Mouse (Mus musculus) spleen, postnatal 36 days (tissue): Measurements from ENCODE around the gene Naip2.
"Not testable (repeated sequence)": the region's sequence is repeated elsewhere in the genome, so short reads cannot be mapped to it uniquely, and the experiment has no call there.

Experiments used
- DNase-seq, 2 experiments: peaks; one replicate each; pipeline ENCODE4 v3.0.0; 2022; ENCODE audit warnings: low spot score in 2 of 2, mixed read lengths in 1 of 2

The Naip2 gene

DNA sequence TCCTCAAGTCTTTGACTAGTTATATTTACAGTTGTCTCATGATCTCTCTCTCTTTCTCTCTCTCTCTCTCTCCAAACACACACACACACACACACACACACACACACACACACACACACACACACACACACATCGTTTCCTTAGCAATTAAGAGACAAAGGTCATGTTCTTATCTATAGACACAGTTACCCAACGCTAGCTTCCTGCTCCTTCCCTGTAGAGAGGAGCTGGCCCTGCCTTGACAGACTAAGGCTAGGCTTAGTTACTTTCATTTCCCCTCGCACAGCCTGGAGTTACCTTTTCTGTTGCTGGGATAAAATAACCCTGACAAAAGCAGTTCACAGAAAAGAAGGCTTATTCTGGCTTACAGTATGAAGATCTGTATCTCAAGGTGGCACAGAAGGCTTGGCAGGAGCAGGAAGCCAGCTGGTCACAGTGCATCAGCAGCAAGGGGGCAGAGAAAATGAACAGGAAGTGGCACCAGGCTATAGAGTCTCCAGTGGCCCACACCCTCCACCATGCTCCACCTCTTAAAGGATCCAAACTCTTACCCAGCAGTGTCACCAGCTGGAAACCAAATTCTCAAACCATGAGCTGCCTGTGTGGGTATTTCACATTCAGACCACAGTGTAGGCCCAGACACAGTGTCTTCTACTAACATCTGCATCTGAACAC is at the start of gene Naip2:
Gene Naip2, minus strand, starts transcription at position 434 of the 675 bp plus-strand sequence.
- DNase-seq: peak; percentile 10 to 18

DNA sequence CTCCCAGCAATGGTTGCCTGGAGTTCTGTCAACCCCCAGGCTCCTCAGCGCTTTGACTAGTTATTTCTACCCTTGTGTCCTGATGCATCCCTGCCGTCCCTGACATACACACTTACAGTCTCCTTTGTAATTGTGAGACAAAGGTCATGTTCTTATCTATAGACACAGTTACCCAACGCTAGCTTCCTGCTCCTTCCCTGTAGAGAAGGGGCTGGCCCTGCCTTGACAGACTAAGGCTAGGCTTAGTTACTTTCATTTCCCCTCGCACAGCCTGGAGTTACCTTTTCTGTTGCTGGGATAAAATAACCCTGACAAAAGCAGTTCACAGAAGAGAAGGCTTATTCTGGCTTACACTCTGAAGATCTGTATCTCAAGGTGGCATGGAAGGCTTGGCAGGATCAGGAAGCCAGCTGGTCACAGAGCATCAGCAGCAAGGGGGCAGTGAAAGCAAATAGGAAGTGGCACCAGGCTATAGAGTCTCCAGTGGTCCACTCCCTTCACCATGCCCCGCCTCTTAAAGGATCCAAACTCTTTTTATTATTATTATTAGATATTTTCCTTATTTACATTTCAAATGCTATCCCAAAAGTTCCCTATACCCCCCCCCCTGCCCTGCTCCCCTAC is 45.1 kb upstream of the Naip2 start:
- DNase-seq: peak in 1 of 2 experiments; percentile 2

DNA sequence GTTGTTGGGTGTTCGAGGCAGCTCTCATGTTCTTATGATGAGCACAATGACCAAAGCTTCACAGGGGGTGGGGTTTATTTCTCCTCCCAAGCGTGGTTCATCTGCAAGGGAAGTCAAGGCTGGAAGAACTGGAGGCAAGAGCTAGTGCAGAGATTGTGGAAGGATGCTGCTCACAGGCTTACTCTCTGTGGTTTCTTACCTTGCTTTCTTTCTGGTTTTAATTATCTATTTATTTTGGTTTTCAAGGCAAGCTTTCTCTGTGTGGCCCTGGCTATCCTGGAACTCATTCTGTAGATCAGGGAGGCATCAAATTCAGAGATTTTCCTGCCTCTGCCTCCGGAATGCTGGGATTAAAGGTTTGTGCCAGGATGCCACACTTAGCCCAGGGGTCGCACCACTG is 44.3 kb upstream of the Naip2 start, which contains the start of gene Naip5:
Gene Naip5, minus strand, starts transcription at position 101 of the 400 bp plus-strand sequence.
- not testable (repeated sequence) for DNase-seq

DNA sequence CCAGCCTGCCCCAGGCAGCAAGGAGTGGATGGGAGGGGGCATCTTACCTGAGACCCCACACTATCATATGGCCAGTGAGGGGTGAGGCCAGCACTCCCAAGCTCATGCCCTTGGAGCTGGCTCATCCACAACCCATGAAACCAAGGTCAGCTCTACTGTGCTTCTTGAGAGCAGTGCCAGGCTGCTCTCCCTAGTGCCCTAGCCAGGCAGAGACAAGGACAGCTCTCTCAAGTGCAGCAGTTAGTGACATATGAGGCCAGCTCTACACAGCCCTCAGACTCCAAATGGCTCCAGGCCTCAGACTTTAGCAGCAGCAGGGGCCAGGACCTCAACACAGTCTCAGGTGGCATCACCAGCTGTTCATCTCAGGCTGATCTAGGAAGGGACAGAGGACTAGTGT is 41.8 kb upstream of the Naip2 start:
- no peak for DNase-seq

DNA sequence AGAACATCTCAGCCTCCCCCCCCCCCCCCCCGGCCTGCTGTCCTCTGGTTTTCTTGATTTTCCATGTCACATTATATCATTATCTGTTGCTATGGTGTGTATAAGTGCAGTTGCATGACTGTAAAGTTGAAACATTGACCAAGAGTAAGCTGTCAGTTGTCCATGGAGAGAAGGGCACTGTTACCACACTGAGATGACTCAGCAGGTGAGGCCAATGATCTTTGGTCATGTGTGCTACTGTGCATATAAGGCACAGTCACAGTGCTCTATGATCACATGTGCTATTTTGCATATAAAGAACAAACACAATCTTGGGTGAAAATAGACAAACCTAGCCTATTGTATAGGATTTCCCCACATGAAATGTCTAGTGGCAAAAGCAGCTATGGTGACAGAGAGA is 11.8 kb upstream of the Naip2 start:
- not testable (repeated sequence) for DNase-seq

DNA sequence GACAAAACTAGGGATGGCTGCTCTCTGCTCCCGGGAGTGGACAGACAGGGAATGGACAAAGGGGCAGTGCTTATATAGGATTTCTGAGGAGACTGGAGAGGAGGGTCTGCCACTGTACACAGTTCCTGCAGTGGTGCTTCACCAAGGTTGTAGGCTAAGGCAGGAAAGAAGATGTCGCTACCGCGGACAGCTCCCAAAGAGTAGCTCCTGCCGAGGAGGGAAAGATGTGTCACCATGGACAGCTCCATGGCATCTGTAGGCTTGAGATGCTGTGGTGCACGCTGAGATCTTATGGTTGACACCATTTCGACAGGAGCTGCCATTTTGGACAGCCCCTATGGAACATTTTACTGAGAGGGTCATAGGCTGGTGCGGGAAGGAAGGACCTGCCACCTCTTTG is 8.6 kb upstream of the Naip2 start:
- DNase-seq: no peak

DNA sequence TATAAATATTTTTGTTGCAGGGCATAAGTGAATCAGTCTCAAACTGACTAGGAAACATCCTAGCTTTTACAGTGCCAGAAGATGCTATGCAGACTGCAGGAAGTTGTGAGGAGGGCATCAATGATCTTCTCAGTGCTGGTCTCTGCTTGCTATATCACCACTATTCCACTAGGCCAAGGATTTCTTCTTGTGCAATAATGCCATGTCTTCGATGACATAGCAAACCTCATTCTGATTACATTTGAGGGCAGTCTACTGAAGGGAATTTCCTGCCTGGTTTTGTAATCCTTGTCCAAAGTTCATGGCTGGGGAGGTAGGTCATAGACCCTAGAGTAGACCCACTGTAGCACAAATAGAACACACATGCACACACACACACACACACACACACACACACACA is 1.4 kb upstream of the Naip2 start:
- DNase-seq: no peak

DNA sequence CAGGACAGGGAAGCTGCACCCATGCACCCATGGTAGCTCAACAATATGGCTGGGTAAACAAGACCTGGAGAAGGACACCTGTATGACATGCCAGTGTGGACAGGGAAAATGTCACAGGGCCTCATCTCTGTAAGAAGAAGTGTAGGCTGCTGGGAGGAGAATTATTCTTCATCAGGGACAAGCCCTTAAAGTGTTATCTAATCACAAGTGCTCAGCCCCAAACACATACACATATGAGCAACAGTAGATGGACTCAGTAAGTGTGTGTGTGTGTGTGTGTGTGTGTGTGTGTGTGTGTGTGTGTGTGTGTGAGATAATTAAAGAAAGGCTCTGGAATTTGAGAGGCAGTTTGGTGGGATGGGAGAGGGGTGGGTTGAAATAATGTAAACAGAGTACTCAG is 1.1 kb downstream of the Naip2 start:
- no peak for DNase-seq

DNA sequence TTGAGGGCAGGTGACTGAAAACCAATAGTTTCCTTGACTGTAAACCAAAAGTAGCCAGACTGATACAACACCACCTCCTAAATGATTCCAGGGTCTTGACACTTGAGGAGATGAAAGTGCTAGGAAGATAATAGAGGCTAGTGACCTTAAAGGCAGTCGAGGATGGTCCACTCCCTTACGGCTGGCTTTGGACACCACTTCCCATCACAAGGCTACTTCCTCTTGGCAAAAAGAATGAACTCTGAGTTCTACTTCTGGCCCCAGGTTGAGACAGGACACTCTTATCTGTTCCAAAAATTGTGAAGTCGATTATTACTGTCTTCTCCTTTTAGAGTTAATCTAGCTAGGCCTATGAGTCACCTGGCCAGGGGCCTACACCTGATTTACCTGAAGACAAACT is 6.5 kb downstream of the Naip2 start:
- DNase-seq: no peak

DNA sequence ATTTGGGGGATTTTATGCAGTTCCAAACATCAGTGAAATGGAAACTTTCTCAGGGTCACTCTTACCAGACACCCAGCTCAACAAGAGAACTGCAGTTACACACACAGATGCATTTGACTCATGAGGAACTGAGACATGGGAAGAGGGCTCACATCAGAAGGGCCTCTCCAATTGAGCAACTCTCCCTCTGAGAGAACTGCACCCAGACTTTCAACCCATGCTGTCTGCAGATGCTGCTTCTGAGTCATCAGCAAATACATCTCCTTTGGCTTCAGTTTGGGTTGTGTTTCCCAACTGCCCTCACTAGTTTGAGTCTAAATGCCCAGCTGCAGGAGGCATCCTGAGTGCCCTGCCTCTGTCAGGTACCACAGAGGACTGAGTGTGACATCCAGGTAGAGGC is 18.8 kb downstream of the Naip2 start:
- peak in 1 of 2 experiments; percentile 12 for DNase-seq

DNA sequence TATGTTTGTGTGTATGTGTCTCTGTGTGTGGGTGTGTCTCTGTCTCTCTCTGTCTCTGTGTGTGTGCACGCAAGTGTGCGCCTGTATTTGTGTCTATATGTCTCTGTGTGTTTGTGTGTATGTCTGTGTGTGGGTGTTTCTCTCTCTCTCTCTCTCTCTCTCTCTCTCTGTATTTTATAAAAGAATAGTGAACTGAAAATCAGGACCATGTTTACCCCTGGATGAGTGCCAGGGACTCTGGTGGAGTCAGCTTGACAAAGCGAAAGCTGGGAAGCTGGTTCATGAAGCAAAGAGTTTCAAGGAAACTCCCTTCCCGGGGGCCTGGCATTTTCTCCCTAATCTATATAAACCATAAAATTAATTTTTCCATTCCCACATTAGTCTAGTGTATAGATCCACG is 27.5 kb downstream of the Naip2 start:
- not testable (repeated sequence) for DNase-seq

DNA sequence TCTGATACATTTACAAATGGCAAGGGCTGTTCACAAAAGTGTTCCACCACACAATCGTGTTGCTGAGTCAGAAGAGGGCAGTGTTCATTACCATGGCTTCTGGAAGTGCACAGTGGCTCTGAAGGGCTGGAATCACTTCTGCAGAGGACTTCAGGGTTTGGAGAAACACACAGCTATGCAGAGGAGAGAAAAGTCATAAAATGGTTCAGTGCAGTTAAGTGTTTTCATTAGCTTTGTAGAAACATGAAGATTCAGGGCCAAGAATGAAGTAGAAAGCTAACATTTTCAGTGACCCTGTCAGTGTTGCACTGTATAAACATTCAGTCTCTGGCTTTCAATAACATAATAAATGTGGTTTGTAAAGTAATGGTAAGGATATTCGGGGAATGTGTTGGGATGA is 35.5 kb downstream of the Naip2 start:
- not testable (repeated sequence) for DNase-seq

DNA sequence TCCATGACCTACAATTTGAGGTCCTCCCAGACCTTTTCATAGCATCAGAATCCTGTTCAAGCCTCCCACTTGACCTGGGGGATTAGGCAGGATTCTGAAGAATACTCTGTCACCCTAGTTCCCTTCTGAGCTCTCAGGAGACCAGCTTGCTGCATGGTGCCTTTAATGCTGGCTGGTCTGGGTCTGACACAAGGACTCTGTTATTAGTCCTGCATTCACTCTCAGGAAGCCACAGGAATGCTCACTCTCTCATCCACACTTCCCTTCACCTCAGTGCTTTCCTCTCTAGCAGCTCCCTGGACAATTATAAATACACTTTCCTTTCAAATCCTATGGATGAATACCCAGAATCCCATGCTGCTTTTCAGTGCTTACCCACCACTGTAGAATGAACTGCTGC is 39.4 kb downstream of the Naip2 start:
- not testable (repeated sequence) for DNase-seq

DNA sequence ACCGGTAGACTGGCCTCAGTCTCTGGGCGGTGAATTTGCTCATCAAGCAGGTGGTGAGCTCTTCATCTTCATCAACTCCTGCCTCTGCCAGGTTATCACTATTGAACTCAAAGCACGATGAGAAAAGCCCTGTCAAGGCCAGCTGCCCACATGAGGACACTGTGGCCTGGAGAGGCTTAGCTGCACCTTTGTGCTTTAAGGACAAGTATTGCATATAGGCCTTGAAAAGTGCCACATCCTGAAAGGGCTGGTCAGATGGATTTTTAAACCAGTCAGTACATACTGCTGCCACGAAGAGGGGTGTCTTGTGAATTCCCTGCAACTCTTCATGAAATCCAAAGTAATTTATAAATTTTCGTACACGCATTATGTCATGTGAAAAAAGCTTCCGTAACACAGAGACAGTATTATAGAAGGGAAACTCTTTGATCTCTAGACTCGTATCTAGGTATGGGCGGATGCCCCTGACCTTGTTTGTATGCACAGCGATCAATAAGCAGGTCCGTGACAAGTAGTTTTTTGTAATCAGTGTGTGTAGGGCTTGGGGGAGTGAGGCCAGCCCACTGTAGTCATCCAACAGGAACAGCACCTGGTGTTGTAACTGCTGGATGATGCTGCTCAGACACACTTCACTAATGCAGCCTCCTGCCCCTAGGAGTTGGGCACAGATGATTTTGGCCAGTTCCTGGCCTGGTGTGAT is 40.6 kb downstream of the Naip2 start:
- not testable (repeated sequence) for DNase-seq

DNA sequence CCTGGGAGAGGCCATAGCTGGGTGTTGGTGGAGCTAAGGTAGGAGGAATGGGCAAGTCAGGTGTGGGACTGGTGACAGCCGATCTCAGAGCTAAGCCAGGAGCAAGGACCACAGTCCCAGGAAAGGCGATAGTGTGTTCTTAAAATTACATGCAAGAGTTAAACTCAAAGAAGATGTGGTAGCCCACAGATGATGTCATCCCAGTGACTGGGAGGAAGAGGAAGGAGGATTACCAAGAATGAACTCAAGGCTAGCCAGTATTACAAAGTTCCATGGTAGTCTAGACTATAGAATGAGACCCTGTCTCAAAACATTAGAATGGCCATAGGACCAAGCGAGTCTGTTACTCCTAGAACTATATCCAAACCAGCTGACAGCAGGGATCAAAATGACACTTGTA is 45.3 kb downstream of the Naip2 start:
- no peak for DNase-seq

DNA sequence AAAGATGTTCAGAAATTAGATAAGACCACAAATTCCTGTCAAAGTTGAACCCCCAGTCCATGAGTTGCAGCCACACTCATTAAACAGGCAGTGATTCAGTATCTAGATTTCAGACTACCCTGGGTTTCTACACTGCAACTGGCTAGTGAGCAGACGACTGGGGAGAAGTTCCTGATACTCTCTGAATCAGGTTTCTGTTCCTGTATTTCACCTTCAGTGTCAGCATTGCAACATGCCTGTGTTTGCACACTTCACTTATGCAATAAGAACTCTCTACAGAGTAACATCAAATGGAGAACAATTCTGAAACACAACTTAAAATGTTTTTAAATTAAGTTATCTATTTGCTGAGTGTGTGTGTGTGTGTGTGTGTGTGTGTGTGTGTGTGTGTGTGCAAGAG is 49.2 kb downstream of the Naip2 start:
- DNase-seq: peak; percentile 26 to 39

DNA sequence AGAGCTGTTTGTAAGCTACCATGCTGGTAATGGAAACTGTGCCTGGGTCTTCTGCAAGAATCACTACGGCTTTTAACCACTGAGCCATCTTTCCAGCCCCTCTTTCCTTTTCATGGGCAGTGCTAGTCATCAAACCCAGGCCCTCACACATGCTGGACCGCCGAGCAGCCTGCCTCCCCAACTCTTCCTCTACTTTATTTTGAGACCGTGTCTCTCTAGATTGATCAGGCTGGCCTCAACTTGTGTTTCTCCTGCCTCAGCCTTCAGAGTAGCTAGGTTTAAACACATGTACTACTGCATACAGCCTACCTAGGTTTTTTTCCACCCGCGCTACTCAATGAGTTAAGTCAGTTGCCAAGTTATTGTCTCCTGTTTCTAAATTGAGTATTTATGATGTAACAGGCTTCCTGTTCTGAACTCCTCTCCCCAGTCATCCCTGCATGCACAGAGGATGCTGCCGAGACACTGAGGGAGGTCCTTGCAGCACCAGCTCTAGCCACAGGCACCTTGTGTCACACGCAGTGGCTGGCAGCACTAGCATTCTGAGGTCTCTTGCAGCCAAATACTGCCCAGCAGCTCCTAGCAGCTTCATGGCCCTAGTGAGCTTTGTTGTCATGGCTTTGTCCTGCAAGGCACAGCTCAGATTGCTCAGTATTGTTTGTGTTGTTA is 60.1 kb downstream of the Naip2 start:
- no peak for DNase-seq

DNA sequence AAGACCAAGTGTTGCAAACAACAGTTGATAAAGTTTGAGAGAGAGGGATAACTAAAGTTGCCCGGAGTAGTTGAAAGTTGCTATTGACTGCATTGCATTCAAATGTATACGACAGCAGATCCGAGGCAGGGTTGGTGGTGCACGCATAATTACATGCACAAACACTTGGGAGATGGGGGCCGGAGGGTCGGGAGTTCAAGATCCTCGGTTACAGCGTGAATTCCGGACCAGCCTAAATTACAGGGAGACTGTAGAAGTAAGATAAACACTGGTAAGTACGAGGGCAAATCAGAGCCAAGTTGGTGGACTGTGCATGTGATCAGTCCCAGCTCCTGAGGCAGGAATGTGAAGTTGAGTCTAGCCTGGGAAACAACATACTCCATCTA is 76.6 kb downstream of the Naip2 start:
- no peak for DNase-seq

DNA sequence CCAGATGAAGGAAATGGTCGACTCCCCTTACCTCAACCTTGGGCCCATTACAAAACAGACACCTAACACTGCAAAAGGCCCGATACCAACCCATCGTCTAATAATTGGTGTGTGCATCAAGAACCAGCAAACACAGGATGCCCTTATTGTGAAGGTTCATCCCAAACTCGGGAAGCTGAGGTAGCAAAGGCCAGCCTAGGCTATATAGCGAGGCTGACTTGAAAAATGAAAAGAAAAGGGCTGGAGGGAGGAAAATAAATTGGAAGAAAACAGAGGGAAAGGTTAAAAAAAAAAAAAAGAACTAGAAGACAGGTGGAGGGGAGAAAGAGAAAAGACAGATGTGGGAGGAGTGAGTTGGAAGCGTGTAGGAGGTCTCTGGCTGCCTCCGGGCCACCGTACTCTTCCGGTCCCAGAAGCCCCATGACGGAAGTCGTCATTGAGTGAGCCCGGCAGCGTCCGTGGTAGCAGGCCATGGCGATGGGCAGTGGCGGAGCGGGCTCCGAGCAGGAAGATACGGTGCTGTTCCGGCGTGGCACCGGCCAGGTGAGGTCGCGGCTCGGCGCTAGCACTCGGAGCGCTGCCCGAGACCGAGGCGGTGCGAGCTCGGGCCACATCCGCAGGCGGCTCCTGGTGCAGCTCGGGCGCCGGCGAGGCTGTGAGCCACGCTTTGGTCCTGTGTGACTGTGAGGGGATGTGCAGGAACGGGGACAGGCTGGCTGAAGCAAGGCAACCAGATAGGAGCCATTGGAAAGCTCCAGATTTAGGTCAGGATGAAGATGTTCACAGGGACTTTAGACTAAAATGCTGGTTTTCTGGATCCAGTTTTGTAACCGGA is 77.3 kb downstream of the Naip2 start, which contains the start of gene Smn1:
Gene Smn1, plus strand, starts transcription at position 430 of the 835 bp plus-strand sequence.
- DNase-seq: peak; percentile 89 to 90

DNA sequence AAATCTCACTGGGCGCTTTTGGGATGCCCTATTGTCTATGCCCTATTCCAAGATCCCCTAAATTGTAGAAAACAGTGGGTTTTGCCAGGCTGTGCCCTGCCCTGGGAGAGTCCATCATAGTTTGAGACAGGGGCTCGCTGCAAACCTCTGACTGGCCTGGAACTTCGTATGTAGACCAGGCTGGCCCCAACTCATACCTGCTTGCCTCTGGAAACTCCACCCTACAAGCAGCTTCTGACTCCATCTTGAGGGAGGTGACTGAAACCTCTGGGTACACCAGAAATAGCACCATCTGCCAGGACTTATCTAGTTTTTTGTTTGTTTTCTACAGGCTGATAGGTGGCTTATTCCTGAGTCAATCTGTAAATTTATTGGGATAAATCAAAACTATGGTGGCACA is 77.9 kb downstream of the Naip2 start:
- DNase-seq: no peak

DNA sequence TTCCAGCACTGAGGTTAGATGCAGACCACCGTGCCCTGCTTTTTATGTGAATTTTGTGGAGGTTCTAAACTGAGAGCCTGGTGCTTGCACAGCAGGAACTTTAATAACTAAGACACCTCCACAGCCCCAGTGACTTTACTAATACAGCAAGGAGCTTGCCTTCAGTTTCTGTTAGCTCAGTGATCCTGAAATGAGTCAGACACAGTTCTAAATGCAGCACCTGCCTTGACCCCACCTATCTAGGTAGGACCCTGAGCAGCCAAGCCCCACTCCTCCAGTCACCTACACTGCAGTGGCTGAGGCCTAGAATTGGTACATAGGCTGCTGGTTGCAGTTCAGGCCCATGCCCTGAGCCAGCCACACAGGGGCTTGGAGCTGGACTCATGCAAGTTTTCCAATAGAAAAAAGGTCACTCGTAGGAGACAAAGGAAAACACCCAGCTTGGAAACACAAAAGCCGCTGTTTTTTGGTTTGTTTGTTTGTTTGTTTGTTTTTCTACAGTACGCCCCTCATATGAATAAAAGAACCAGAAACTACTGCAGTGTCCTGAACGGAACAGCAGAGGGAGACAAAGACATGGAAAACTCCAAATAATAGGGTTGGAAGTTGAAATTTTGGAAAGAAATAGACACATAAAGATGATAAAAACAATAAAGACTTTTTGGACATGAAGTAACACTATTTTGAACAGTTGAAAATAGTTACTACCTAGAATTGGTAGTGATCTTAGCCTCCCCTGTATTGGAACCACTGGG is 89.5 kb downstream of the Naip2 start:
- DNase-seq: no peak
